8 mouse cellular contexts compared by ENCODE assay signal in the genomic region with DNA sequence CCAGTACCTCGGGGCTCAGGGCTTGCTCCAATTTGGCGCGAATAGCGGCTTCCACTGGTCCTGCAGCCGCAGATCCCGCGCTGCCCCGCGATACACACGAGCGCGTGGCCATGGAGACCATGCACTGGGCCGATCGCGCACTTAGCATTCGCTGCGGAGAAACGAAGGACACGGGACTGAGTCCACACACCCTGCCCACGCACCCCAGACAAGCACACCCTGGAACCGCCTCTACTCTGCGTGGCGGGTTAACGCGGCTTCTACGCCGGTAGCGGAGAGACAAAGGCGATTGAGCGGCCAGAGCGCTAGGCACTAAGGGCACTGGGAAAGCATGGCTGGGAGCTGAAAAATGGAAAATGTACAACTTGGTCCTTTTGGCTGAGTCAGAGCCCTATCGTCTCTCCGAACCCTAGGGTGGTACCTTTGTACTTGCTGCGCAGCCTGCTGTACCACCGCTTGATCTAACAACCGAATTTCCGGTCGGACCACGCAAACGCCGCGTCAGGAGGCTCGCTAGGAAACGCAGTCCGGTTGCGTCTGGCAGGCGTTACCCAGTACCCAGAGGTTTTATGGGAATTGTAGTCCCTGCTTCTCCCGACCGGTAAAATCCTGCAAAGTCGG. TPM values are rescaled to one million over a fixed set of nuclear protein-coding genes. Genes with fewer than 3 reads are reported as not detected.
A peak's percentile ranks its signal among the peaks of the same experiment; 100 is the strongest.
DNase-seq lines count a peak whose midpoint lies in the region; ATAC-seq and TF ChIP-seq lines count a peak whose summit lies in the region.

No protein-coding gene starts in this region.

- H3K4me3 ChIP-seq in hindbrain, embryonic 12.5 days = peak overlapping the region; percentile 71
- H3K4me3 ChIP-seq in lung, postnatal 0 days (ENCODE audit: low read depth, low read length) = peak overlapping the region; percentile 56

- H3K4me1 ChIP-seq in hindbrain, embryonic 12.5 days = peaks cover 15% of the 10 kb centered on the region
- H3K4me1 ChIP-seq in lung, postnatal 0 days (ENCODE audit: insufficient read depth, low read depth, low read length) = peaks cover 12% of the 10 kb centered on the region; the same call in 1 of the 2 replicates

- peaks cover 5% of the 10 kb centered on the region; the same call in 1 of the 2 replicates for H3K27me3 ChIP-seq in hindbrain, embryonic 12.5 days
- H3K27me3 ChIP-seq in lung, postnatal 0 days (replicated peaks; ENCODE audit: insufficient read depth, low read length) = no peaks in the 10 kb centered on the region

- DNase-seq in NIH3T3 (ENCODE audit: low read depth) = peak; percentile 93
- DNase-seq in cerebellum, postnatal 10 days = peak; percentile 93 to 94
- peak; percentile 91 to 95 for DNase-seq in frontal cortex, adult 2 months (ENCODE audit: extremely low spot score in 1 of 2, low spot score in 1 of 2)
- DNase-seq in layer of hippocampus, postnatal 10 days (ENCODE audit: low spot score in 2 of 2) = peak; percentile 84 to 88
- DNase-seq in lung, postnatal 0 days (ENCODE audit: low spot score) = peak; percentile 96
- DNase-seq in ovary, postnatal 10 days (ENCODE audit: low spot score) = peak; percentile 60
- DNase-seq in thymus, postnatal 14 days = peak; percentile 87

- WGBS in hindbrain, embryonic 12.5 days = under 1% methylated on average over 50 of the region's 50 CpGs
- under 1% methylated on average over 50 of the region's 50 CpGs for WGBS in lung, postnatal 0 days

- peak overlapping the region; percentile 96 for H3K4me2 ChIP-seq in hindbrain, embryonic 12.5 days (replicated peaks)
- H3K4me2 ChIP-seq in lung, postnatal 0 days (replicated peaks; ENCODE audit: low read depth, low read length) = peak overlapping the region; percentile 95

- peak; percentile 51 for TF ChIP-seq CTCF in lung, postnatal 0 days (IDR thresholded peaks at IDR 0.05)

- peak; percentile 96 for ATAC-seq in hindbrain, embryonic 12.5 days (ENCODE audit: low FRiP score)
- ATAC-seq in lung, postnatal 0 days = peak; percentile 94

- peaks cover 24% of the 10 kb centered on the region for H3K36me3 ChIP-seq in hindbrain, embryonic 12.5 days
- H3K36me3 ChIP-seq in lung, postnatal 0 days (ENCODE audit: insufficient read depth, low read length) = no peaks in the 10 kb centered on the region

- H3K9ac ChIP-seq in hindbrain, embryonic 12.5 days = peak overlapping the region; percentile 88
- H3K9ac ChIP-seq in lung, postnatal 0 days (replicated peaks; ENCODE audit: low read depth) = peak overlapping the region; percentile 67

- H3K27ac ChIP-seq in hindbrain, embryonic 12.5 days = peak overlapping the region; percentile 96
- H3K27ac ChIP-seq in lung, postnatal 0 days (ENCODE audit: low read length) = peak overlapping the region; percentile 88

- TF ChIP-seq EP300 in lung, postnatal 0 days (IDR thresholded peaks at IDR 0.05) = no peak

- H3K9me3 ChIP-seq in hindbrain, embryonic 12.5 days (replicated peaks) = no peaks in the 10 kb centered on the region
- H3K9me3 ChIP-seq in lung, postnatal 0 days (ENCODE audit: low read length) = no peaks in the 10 kb centered on the region

RNA-seq across cellular contexts. Expression of a gene that starts 16.3 kb away (rescaled TPM):
- polyA plus RNA-seq in frontal cortex, adult 2 months (2012; rRNA removed) = 309 and 315 TPM in 2 replicates
- 44.5 and 44.9 TPM in 2 replicates for polyA plus RNA-seq in hindbrain, embryonic 12.5 days (2016; fragmentation: Nextera tagmentation; extraction: Ambion mirVana)
- 100 to 1,000 TPM; 317 to 343 TPM for total RNA-seq in layer of hippocampus, postnatal 10 days (2021)
- polyA plus RNA-seq in lung, postnatal 0 days (2015; fragmentation: Nextera tagmentation; extraction: Ambion mirVana) = 1.9 and 2.2 TPM in 2 replicates

RNA-seq across cellular contexts. Expression of a gene that starts 22.3 kb away (rescaled TPM):
- 34.8 and 36.6 TPM in 2 replicates for polyA plus RNA-seq in frontal cortex, adult 2 months (2012; rRNA removed)
- 54.4 and 59.8 TPM in 2 replicates for polyA plus RNA-seq in hindbrain, embryonic 12.5 days (2016; fragmentation: Nextera tagmentation; extraction: Ambion mirVana)
- 10 to 100 TPM; 20.9 to 22.8 TPM for total RNA-seq in layer of hippocampus, postnatal 10 days (2021)
- polyA plus RNA-seq in lung, postnatal 0 days (2015; fragmentation: Nextera tagmentation; extraction: Ambion mirVana) = 50.1 and 51.1 TPM in 2 replicates

RNA-seq across cellular contexts. Expression of a gene that starts 22.4 kb away (rescaled TPM):
- 0.71 and 2.0 TPM in 2 replicates for polyA plus RNA-seq in frontal cortex, adult 2 months (2012; rRNA removed)
- polyA plus RNA-seq in hindbrain, embryonic 12.5 days (2016; fragmentation: Nextera tagmentation; extraction: Ambion mirVana) = not detected in 2 replicates
- 10 to 100 TPM; 16.7 to 16.8 TPM for total RNA-seq in layer of hippocampus, postnatal 10 days (2021)
- 0.31 TPM in 1 of 2 replicates, not detected in the other for polyA plus RNA-seq in lung, postnatal 0 days (2015; fragmentation: Nextera tagmentation; extraction: Ambion mirVana)

RNA-seq across cellular contexts. Expression of a gene that starts 23.4 kb away (rescaled TPM):
- 0.80 and 1.9 TPM in 2 replicates for polyA plus RNA-seq in frontal cortex, adult 2 months (2012; rRNA removed)
- polyA plus RNA-seq in hindbrain, embryonic 12.5 days (2016; fragmentation: Nextera tagmentation; extraction: Ambion mirVana) = 4.4 and 7.0 TPM in 2 replicates
- 10 to 100 TPM; 42.5 to 52.0 TPM for total RNA-seq in layer of hippocampus, postnatal 10 days (2021)
- 3.0 and 3.6 TPM in 2 replicates for polyA plus RNA-seq in lung, postnatal 0 days (2015; fragmentation: Nextera tagmentation; extraction: Ambion mirVana)

RNA-seq across cellular contexts. Expression of a gene that starts 23.7 kb away (rescaled TPM):
- polyA plus RNA-seq in frontal cortex, adult 2 months (2012; rRNA removed) = 10.5 and 12.2 TPM in 2 replicates
- 5.8 and 7.0 TPM in 2 replicates for polyA plus RNA-seq in hindbrain, embryonic 12.5 days (2016; fragmentation: Nextera tagmentation; extraction: Ambion mirVana)
- 1 to 10 TPM; 3.9 TPM for total RNA-seq in layer of hippocampus, postnatal 10 days (2021)
- polyA plus RNA-seq in lung, postnatal 0 days (2015; fragmentation: Nextera tagmentation; extraction: Ambion mirVana) = 2.3 and 4.0 TPM in 2 replicates

Comparison
In these comparisons a context has a peak if more than half of its experiments do, and no peak if none do; other contexts are left out.
1. Peak in every context shown above with its lines: DNase-seq, ATAC-seq, H3K4me3 ChIP-seq and H3K27ac ChIP-seq.
2. RNA of a gene that starts 16.3 kb away (polyA plus RNA-seq): 309 to 315 TPM in frontal cortex, adult 2 months and 44.5 to 44.9 TPM in hindbrain, embryonic 12.5 days; 1.9 to 2.2 TPM in lung, postnatal 0 days; every median in the first group is over 10 times any median in the second.